Mouse (Mus musculus): Measurements from ENCODE around the gene Ttc3.

The Ttc3 gene

DNA sequence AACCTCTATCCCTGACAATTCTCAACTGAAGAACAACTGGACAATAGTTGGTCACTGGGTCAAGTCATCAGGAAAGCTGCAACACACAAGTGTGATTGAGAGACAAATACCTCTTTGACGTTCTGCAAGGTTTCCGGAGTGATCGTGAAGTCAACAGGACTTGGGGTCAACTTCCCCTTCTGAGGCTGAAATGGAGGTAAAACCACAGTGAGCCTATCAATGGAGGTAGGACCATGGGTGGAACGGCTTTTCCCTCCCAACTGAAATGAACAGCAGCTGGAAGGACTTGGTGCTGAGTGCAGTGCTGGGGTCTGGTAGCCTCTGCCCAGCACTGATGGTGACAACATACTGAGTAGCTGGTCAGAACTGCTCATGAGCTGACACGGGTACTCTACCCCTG is 133.8 kb downstream of the Ttc3 start:
- DNase-seq (ENCODE audit: low read depth, low spot score): no peak

DNA sequence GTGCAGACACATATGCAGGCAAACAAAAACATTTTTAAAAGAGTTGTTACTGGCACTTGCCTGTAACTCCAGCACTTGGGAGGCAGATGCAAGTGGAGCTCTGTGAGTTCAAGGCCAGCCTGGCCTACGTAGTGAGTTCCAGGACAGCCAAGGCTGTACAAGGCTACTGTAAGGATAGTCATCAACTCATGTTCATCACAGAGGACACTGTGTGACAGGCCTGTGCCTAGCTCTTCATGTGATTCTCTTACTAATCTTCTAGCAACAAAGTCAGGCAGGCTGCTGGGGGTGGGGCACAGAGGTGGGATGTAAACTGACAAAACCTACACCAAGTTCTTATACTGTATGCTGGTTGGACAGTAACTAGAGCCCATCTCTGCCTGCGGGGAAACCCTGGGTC is 136.7 kb downstream of the Ttc3 start:
- DNase-seq (ENCODE audit: low read depth, low spot score): no peak

- no peak for DNase-seq (ENCODE audit: low read depth, low spot score)
These were observed 138.4 kb downstream of the Ttc3 start for GRCm38 (mm10) chr16:94508769-94509168.

DNA sequence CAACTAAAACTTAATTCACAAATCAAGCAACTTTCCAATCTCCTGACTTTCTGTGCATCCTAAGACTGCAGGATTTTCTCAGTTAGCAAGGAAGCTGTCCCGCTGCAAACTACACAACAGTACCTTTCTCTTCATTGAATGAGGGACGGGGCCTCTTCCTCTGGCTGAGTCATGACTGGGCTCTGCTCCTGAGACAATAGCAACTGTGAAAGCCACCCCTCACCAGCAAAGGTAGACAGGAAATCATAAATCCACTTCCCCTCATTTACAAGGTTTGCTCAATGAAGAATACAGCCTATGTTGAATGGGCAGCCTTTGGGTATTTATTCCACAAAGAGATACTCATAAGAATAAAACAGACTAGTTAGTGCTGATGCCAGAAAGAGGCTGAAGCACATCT is 139.6 kb downstream of the Ttc3 start:
- no peak for DNase-seq (ENCODE audit: low read depth, low spot score)

DNA sequence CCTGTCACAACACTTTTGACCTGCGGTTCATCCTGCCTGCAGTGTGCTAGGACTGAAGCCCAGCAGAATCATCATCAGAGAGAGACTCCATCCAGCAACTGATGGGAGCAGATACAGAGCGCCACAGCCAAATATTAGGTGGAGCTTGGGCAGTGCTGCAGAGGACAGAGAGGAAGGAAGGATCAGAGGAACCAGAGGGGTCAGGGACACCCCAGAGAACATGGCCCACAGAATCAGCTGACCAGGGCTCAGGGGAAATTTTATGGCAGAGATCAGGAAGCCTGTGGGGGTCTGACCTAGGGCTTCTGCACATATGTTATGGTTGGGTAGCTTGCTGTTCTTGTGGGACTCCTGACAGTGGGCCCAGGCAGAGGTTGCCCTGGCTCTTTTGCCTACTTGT is 147.2 kb downstream of the Ttc3 start:
- DNase-seq (ENCODE audit: low read depth, low spot score): no peak

Measured in A20 (cell line).